29 mouse cellular contexts compared by ENCODE assay signal in the genomic region with DNA sequence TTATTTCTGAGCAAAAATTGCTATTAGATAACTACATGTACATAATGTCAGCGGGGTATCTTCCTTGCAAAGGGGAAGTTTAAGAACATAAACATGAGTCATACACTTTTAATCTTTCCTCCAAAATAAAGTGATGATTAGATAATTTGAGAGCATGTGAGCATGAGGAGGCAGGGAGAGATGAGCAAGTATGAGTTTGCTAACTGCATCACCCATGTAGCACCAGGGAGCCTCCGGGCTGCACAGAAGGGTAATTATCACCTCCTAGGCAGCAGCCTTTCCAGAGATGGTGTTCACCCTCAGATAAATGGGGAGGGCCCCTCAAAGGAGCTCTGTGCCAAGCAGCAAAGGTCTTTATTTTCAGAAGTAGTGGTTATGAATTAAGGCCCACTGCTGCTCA.
DNase-seq lines count a peak whose midpoint lies in the region; ATAC-seq lines count a peak whose summit lies in the region.
"Had no signal": no experiment of that assay in that cellular context is flagged by ENCODE, and none has a peak within 500 bp of the region (broad histone marks: within the 10 kb centered on the region; RNA-seq: fewer than 3 reads in every experiment).

No protein-coding gene starts in this region.

- H3K4me1 ChIP-seq in forebrain, embryonic 12.5 days: peaks cover 2% of the 10 kb centered on the region; the same call in 1 of the 2 replicates
- no peaks in the 10 kb centered on the region for H3K4me1 ChIP-seq in forebrain, embryonic 15.5 days
- no peaks in the 10 kb centered on the region for H3K4me1 ChIP-seq in forebrain, embryonic 16.5 days (replicated peaks; ENCODE audit: control insufficient read depth, insufficient read depth, low read length)
- H3K4me1 ChIP-seq: embryonic facial prominence, embryonic 10.5 days; embryonic facial prominence, embryonic 13.5 days; heart, embryonic 10.5 days; heart, embryonic 13.5 days; intestine, embryonic 15.5 days had no signal

- H3K4me2 ChIP-seq in forebrain, embryonic 12.5 days: no peak overlapping the region
- H3K4me2 ChIP-seq in forebrain, embryonic 15.5 days (replicated peaks): no peak overlapping the region
- no peak overlapping the region for H3K4me2 ChIP-seq in forebrain, embryonic 16.5 days (ENCODE audit: low read length)
- H3K4me2 ChIP-seq: embryonic facial prominence, embryonic 13.5 days; heart, embryonic 13.5 days; intestine, embryonic 15.5 days had no signal

- no peaks in the 10 kb centered on the region for H3K9me3 ChIP-seq in forebrain, embryonic 12.5 days
- H3K9me3 ChIP-seq in forebrain, embryonic 15.5 days: no peaks in the 10 kb centered on the region
- no peaks in the 10 kb centered on the region for H3K9me3 ChIP-seq in forebrain, embryonic 16.5 days (ENCODE audit: control insufficient read depth, low read length)
- H3K9me3 ChIP-seq: embryonic facial prominence, embryonic 10.5 days; embryonic facial prominence, embryonic 13.5 days; heart, embryonic 10.5 days; heart, embryonic 13.5 days; intestine, embryonic 15.5 days had no signal

- peak; percentile 75; the same call in 1 of the 2 replicates for ATAC-seq in forebrain, embryonic 12.5 days (ENCODE audit: low FRiP score)
- ATAC-seq in forebrain, embryonic 15.5 days (replicated peaks): no peak
- peak; percentile 63; the same call in 1 of the 2 replicates for ATAC-seq in forebrain, embryonic 16.5 days
- ATAC-seq: CD4-positive, CD25-positive, alpha-beta regulatory T cell, adult 4 months; hindbrain, embryonic 16.5 days; intestine, embryonic 15.5 days; Patski had no signal

- H3K36me3 ChIP-seq in forebrain, embryonic 12.5 days (replicated peaks): no peaks in the 10 kb centered on the region
- no peaks in the 10 kb centered on the region for H3K36me3 ChIP-seq in forebrain, embryonic 15.5 days
- no peaks in the 10 kb centered on the region for H3K36me3 ChIP-seq in forebrain, embryonic 16.5 days (ENCODE audit: control insufficient read depth, insufficient read depth)
- H3K36me3 ChIP-seq: embryonic facial prominence, embryonic 10.5 days; embryonic facial prominence, embryonic 13.5 days; heart, embryonic 10.5 days; heart, embryonic 13.5 days; intestine, embryonic 15.5 days had no signal

- 65% methylated on average over 2 of the region's 2 CpGs for WGBS in forebrain, embryonic 12.5 days
- WGBS in forebrain, embryonic 15.5 days: 50% methylated on average over 2 of the region's 2 CpGs
- WGBS in forebrain, embryonic 16.5 days: 59% methylated on average over 2 of the region's 2 CpGs

- H3K27me3 ChIP-seq in forebrain, embryonic 12.5 days: no peaks in the 10 kb centered on the region
- H3K27me3 ChIP-seq in forebrain, embryonic 15.5 days: no peaks in the 10 kb centered on the region
- H3K27me3 ChIP-seq in forebrain, embryonic 16.5 days (replicated peaks; ENCODE audit: control insufficient read depth, insufficient read depth, low read length): no peaks in the 10 kb centered on the region
- H3K27me3 ChIP-seq: embryonic facial prominence, embryonic 13.5 days; heart, embryonic 13.5 days; intestine, embryonic 15.5 days; Patski had no signal

- H3K9ac ChIP-seq in forebrain, embryonic 12.5 days: no peak overlapping the region
- no peak overlapping the region for H3K9ac ChIP-seq in forebrain, embryonic 15.5 days (replicated peaks)
- no peak overlapping the region for H3K9ac ChIP-seq in forebrain, embryonic 16.5 days (replicated peaks; ENCODE audit: low read depth, low read length)
- H3K9ac ChIP-seq: embryonic facial prominence, embryonic 13.5 days; heart, embryonic 13.5 days; intestine, embryonic 15.5 days had no signal

- intact Hi-C loops in gastrocnemius, postnatal 14 days (cut with DNase I; ENCODE audit: low total_unique reads): no loop called here

- no peak overlapping the region for H3K27ac ChIP-seq in forebrain, embryonic 12.5 days
- no peak overlapping the region for H3K27ac ChIP-seq in forebrain, embryonic 15.5 days (replicated peaks)
- no peak overlapping the region for H3K27ac ChIP-seq in forebrain, embryonic 16.5 days (ENCODE audit: low read length)
- H3K27ac ChIP-seq: embryonic facial prominence, embryonic 10.5 days; embryonic facial prominence, embryonic 13.5 days; heart, adult 2 months; heart, embryonic 10.5 days; heart, embryonic 13.5 days; intestine, embryonic 15.5 days had no signal

- no peak overlapping the region for H3K4me3 ChIP-seq in forebrain, embryonic 12.5 days (replicated peaks)
- no peak overlapping the region for H3K4me3 ChIP-seq in forebrain, embryonic 15.5 days
- no peak overlapping the region for H3K4me3 ChIP-seq in forebrain, embryonic 16.5 days (replicated peaks; ENCODE audit: low read length)
- H3K4me3 ChIP-seq: embryonic facial prominence, embryonic 10.5 days; embryonic facial prominence, embryonic 13.5 days; erythroblast, embryonic 14.5 days; heart, adult 2 months; heart, embryonic 10.5 days; heart, embryonic 13.5 days; intestine, embryonic 15.5 days had no signal

- peak; percentile 27 for DNase-seq in 416B (ENCODE audit: low read depth)
- peak; percentile 40 for DNase-seq in MEL-GATA-1-ER (ENCODE audit: extremely low read depth, low read depth)
- DNase-seq in gastrocnemius, postnatal 14 days: no peak
- no peak for DNase-seq in right cerebral cortex, postnatal 14 days
- DNase-seq: adrenal gland, postnatal 10 days; adrenal gland, postnatal 36 days; cerebellum, adult 11 months; cerebellum, adult 2 months; cerebellum, postnatal 10 days; cerebellum, postnatal 36 days; embryo, embryonic 11 days; gastrocnemius, postnatal 36 days; heart, adult 2 months; heart, postnatal 14 days; heart, postnatal 4 days; kidney, adult 11 months; kidney, adult 8-10 months had no signal

Comparison
In these comparisons a context has a peak if more than half of its experiments do, and no peak if none do; other contexts are left out.
1. DNase-seq: peak in 416B (single experiment) and MEL-GATA-1-ER (single experiment); none in gastrocnemius, postnatal 14 days (single experiment) and right cerebral cortex, postnatal 14 days (single experiment).